Mouse (Mus musculus) thymus, postnatal 36 days (tissue): Measurements from ENCODE around the gene Gm21860.
"Not testable (repeated sequence)": the region's sequence is repeated elsewhere in the genome, so short reads cannot be mapped to it uniquely, and the experiment has no call there.

Source experiments
- DNase-seq, 2 experiments: peaks; one replicate each; pipeline ENCODE4 v3.0.0; 2022; ENCODE audit warnings: mixed read lengths in 2 of 2

The Gm21860 gene

DNA sequence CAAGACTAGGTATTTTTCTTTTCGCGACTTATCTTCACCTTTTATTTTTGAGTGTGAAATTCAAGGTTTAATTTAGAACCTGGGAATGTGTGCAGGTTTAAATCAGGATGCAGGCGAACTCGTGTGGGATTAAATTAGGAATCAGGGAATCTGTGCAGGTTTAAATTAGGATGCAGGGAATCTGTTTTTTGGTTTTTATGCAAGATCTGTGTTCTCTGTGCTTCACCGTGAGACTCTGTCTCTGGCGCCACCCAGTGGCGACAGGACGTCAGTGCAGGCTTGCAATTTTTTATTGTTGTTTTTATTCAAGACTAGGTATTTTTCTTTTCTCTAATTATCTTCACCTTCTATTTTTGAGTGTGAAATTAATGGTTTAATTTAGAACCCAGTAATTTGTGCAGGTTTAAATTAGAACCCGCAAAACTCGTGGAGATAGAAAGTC is 22.5 kb downstream of the Gm21860 start:
- not testable (repeated sequence) for DNase-seq

DNA sequence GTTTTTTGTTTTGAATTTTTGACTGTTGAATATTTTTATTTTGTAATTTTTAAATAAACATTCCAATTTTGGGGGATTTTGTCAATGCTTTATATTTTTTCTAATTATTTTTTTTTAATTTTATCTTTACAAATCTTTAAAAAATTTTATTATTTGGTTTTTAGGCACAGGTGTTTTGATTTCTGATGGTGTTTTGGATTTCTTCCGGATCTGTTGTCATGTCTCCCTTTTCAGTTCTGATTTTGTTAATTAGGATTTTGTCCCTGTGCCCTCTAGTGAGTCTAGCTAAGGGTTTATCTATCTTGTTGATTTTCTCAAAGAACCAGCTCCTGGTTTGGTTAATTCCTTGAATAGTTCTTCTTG is 23.0 kb downstream of the Gm21860 start:
- DNase-seq = not testable (repeated sequence)

DNA sequence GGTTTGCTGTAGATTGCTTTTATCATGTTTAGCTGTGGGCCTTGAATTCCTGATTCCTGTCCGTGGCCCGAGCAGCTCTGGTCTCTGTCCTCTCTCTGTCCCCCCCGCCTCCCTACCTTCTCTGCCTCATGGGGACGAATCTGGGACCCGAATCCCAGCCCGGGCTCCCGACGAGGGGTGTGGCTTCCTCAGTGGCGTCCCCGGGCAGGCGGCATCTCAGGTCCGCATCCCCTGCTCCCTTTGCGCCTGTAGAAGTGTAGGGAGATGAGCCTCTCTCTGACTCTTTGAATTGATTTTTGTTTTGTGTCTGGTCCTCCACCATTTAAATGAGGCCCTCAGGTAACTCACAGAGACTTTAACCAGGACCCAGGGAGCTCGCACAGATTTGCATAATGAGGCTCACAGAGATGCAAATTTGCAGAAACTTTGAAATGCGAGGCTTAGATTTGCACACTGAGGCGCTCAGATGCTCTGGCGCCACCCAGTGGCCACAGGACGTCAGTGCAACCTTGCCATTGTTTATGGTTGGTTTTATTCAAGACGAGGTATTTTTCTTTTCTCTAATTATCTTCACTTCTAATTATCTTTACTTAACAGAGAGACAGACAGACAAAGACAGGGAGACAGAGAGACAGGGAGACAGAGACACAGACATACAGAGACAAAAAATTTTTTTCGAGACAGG is 23.6 kb downstream of the Gm21860 start:
- DNase-seq = peak in 1 of 2 experiments; percentile 66

DNA sequence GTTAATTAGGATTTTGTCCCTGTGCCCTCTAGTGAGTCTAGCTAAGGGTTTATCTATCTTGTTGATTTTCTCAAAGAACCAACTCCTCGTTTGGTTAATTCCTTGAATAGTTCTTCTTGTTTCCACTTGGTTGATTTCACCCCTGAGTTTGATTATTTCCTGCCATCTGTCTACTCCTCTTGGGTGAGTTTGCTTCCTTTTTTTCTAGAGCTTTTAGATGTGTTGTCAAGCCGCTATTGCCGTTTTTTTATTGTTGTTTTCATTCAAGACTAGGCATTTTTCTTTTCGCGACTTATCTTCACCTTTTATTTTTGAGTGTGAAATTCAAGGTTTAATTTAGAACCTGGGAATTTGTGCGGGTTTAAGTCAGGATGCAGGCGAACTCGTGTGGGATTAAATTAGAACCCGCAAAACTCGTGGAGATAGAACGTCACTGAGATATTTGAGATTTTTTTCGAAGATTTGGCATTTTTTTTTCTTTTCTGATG is 24.8 kb downstream of the Gm21860 start:
- DNase-seq = not testable (repeated sequence)

DNA sequence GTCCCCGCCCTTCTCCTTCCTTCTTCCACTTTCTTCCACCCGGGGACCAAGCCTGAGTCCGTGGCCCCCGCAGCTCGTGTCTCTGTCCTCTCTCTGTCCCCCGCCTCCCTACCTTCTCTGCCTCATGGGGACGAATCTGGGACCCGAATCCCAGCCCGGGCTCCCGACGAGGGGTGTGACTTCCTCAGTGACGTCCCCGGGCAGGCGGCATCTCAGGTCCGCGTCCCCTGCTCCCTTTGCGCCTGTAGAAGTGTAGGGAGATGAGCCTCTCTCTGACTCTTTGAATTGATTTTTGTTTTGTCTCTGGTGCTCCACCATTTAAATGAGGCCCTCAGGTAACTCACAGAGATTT is 25.7 kb downstream of the Gm21860 start:
- peak in 1 of 2 experiments; percentile 19 for DNase-seq

DNA sequence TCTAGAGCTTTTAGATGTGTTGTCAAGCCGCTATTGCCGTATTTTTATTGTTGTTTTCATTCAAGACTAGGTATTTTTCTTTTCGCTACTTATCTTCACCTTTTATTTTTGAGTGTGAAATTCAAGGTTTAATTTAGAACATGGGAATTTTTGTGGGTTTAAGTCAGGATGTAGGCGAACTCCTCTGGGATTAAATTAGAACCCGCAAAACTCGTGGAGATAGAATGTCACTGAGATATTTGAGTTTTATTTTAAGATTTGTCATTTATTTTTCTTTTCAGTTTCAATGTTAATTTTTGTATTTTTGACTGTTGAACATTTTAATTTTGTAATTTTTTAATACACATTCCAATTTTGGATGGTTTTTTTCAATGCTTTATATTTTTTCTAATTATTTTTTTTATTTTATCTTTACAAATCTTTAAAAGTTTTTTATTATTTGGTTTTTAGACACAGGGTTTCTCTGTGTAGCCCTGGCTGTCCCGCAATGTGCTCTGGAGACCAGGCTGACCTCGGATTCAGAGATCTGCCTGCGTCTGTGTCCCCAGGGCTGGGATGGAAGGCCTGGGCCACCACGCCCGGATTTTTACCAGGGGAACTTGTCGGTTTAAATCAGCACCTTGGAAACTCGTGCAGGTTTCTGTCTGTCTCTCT is 26.2 kb downstream of the Gm21860 start:
- peak in 1 of 2 experiments; percentile 8 for DNase-seq

DNA sequence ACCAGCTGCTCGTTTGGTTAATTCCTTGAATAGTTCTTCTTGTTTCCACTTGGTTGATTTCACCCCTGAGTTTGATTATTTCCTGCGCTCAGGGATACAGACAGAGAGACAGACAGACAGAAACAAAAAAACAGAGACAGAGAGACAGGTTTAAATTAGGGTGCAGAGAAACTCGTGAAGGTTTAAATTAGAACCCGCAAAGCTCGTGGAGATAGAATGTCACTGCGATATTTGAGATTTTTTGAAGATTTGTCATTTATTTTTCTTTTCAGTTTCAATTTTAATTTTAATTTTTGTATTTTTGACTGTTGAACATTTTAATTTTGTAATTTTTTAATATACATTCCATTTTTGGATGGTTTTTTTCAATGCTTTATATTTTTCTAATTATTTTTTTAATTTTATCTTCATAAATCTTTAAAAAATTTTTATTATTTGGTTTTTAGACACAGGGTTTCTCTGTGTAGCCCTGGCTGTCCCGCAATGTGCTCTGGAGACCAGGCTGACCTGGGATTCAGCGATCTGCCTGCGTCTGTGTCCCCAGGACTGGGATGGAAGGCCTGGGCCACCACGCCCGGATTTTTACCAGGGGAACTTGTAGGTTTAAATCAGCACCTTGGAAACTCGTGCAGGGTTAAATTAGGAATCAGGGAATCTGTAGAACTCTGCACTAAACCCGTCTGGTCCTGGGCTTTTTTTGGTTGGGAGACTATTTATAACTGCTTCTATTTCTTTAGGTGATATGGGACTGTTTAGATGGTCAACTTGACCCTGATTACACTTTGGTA is 27.3 kb downstream of the Gm21860 start:
- not testable (repeated sequence) for DNase-seq

DNA sequence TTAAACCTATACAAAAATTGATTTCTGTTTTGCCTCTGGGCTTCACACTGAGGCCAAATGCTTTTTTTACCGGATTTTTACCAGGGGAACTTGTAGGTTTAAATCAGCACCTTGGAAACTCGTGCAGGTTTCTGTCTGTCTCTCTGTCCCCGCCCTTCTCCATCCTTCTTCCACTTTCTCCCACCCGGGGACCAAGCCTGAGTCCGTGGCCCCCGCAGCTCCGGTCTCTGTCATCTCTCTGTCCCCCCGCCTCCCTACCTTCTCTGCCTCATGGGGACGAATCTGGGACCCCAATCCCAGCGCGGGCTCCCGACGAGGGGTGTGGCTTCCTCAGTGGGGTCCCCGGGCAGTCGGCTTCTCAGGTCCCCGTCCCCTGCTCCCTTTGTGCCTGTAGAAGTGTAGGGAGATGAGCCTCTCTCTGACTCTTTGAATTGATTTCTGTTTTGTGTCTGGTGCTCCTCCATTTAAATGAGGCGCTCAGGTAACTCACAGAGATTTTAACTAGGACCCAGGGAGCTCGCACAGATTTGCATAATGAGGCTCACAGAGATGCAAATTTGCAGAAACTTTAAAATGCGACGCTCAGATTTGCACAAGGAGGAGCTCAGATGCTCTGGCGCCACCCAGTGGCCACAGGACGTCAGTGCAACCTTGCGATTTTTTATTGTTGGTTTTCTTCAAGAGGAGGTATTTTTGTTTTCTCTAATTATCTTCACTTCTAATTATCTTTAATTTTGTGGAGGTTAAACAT is 28.7 kb downstream of the Gm21860 start:
- DNase-seq = peak in 1 of 2 experiments; percentile 17

DNA sequence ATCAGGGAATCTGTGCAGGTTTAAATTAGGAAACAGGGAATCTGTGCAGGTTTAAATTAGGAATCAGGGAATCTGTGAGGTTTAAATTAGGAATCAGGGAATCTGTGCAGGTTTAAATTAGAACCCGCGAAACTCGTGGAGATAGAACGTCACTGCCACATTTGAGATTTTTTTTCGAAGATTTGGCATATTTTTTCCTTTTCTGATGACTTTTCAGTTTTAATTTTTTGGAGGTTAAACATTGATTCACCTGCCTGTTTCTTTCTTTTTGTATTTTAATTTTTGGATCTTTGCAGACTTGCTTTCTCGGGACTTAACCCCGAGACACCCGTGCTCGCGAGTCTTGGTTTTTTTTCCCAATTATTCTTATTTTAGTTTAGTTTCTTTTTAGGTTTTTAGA is 29.5 kb downstream of the Gm21860 start:
- not testable (repeated sequence) for DNase-seq

DNA sequence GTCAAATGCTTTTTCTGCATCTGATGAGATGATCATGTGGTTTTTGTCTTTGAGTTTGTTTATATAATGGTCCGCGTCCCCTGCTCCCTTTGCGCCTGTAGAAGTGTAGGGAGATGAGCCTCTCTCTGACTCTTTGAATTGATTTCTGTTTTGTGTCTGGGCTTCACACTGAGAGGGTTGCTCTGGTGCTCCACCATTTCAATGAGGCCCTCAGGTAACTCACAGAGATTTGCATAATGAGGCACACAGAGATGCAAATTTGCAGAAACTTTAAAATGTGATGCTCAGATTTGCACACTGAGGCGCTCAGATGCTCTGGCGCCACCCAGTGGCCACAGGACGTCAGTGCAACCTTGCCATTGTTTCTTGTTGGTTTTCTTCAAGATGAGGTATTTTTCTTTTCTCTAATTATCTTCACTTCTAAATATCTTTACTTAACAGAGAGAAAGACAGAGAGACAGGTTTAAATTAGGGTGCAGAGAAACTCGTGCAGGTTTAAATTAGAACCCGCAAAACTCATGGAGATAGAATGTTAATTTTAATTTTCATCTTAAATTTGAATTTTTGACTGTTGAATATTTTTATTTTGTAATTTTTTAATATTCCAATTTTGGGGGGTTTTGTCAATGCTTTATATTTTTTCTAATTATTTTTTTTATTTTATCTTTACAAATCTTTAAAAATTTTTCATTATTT is 30.5 kb downstream of the Gm21860 start:
- not testable (repeated sequence) for DNase-seq

DNA sequence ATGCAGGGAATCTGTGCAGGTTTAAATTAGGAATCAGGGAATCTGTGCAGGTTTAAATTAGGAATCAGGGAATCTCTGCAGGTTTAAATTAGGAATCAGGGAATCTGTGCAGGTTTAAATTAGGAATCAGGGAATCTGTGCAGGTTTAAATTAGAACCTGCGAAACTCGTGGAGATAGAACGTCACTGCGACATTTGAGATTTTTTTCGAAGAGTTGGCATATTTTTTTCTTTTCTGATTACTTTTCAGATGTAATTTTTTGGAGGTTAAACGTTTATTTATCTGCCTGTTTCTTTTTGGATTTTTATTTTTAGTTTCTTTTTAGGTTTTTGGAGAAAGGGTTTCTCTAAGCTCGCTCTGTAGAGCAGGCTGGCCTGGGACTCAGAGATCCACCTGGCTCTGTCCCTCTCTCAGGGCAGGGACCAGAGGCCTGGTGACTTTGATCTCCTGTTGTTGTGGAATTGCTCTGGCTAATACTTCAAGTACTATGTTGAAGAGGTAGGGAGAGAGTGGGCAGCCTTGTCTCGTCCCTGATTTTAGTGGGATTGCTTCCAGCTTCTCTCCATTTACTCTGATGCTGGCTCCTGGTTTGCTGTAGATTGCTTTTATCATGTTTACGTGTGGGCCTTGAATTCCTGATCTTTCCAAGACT is 31.2 kb downstream of the Gm21860 start:
- peak in 1 of 2 experiments; percentile 23 for DNase-seq

DNA sequence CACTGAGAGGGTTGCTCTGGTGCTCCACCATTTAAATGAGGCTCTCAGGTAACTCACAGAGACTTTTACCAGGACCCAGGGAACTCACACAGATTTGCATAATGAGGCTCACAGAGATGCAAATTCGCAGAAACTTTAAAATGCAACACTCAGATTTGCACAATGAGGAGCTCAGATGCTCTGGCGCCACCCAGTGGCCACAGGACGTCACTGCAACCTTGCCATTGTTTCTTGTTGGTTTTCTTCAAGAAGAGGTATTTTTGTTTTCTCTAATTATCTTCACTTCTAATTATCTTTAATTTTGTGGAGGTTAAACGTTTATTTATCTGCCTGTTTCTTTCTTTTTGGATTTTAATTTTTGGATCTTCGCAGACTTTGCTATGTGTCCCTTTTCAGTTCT is 34.1 kb downstream of the Gm21860 start:
- not testable (repeated sequence) for DNase-seq

DNA sequence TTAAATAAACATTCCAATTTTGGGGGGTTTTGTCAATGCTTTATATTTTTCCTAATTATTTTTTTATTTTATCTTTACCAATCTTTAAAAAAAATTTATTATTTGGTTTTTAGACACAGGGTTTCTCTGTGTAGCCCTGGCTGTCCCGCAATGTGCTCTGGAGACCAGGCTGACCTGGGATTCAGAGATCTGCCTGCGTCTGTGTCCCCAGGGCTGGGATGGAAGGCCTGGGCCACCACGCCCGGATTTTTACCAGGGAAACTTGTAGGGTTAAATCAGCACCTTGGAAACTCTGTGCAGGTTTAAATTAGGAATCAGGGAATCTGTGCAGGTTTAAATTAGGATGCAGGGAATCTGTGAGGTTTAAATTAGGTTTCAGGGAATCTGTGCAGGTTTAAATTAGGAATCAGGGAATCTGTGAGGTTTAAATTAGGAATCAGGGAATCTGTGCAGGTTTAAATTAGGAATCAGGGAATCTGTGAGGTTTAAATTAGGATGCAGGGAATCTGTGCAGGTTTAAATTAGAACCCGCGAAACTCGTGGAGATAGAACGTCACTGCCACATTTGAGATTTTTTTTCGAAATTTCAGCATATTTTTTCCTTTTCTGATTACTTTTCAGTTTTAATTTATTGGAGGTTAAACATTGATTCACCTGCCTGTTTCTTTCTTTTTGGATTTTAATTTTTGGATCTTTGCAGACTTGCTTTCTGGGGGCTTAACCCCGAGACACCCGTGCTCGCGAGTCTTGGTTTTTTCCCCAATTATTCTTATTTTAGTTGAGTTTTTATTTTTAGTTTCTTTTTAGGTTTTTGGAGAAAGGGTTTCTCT is 35.0 kb downstream of the Gm21860 start:
- not testable (repeated sequence) for DNase-seq

DNA sequence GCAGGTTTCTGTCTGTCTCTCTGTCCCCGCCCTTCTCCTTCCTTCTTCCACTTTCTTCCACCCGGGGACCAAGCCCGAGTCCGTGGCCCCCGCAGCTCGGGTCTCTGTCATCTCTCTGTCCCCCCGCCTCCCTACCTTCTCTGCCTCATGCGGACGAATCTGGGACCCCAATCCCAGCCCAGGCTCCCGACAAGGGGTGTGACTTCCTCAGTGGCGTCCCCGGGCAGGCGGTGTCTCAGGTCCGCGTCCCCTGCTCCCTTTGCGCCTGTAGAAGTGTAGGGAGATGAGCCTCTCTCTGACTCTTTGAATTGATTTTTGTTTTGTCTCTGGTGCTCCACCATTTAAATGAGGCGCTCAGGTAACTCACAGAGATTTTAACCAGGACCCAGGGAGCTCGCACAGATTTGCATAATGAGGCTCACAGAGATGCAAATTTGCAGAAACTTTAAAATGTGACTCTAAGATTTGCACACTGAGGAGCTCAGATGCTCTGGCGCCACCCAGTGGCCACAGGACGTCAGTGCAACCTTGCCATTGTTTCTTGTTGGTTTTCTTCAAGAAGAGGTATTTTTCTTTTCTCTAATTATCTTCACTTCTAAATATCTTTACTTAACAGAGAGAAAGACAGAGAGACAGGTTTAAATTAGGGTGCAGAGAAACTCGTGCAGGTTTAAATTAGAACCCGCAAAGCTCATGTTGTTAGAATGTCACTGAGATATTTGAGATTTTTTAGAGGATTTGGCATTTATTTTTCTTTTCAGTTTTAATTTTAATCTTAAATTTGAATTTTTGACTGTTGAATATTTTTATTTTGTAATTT is 35.8 kb downstream of the Gm21860 start:
- peak; percentile 41 to 59 for DNase-seq

DNA sequence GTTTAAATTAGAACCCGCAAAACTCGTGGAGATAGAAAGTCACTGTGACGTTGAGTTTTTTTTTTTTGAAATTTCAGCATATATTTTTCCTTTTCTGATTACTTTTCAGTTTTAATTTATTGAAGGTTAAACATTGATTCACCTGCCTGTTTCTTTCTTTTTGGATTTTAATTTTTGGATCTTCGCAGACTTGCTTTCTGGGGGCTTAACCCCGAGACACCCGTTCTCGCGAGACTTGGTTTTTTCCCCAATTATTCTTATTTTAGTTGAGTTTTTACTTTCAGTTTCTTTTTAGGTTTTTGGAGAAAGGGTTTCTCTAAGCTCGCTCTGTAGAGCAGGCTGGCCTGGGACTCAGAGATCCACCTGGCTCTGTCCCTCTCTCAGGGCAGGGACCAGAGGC is 36.6 kb downstream of the Gm21860 start:
- DNase-seq = not testable (repeated sequence)

DNA sequence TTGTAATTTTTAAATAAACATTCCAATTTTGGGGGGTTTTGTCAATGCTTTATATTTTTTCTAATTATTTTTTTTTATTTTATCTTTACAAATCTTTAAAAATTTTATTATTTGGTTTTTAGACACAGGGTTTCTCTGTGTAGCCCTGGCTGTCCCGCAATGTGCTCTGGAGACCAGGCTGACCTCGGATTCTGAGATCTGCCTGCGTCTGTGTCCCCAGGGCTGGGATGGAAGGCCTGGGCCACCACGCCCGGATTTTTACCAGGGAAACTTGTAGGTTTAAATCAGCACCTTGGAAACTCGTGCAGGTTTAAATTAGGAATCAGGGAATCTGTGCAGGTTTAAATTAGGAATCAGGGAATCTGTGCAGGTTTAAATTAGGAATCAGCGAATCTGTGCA is 37.1 kb downstream of the Gm21860 start:
- peak in 1 of 2 experiments; percentile 11 for DNase-seq
